Mouse (Mus musculus) embryonic fibroblast, embryonic 13.5 days (primary cell): Measurements from ENCODE around the gene Prss2. TPM values are rescaled to one million over a fixed set of nuclear protein-coding genes. Genes with fewer than 3 reads are reported as not detected.
"Not testable (repeated sequence)": the region's sequence is repeated elsewhere in the genome, so short reads cannot be mapped to it uniquely, and the experiment has no call there.

Experiments used
- H3K27ac ChIP-seq: 2 replicates; pipeline ENCODE4 v1.5.1; 2012; ENCODE audit warnings: low read length, control low read depth, inconsistent platforms; ENCODE audit not compliant: insufficient read depth
- H3K4me1 ChIP-seq: 2 replicates; pipeline ENCODE4 v1.6.1; 2011; ENCODE audit warnings: low read length; ENCODE audit not compliant: control insufficient read depth, insufficient read depth
- H3K4me3 ChIP-seq: 2 replicates; pipeline ENCODE4 v1.5.1; 2011; ENCODE audit warnings: mild to moderate bottlenecking, control low read depth, low read length; ENCODE audit not compliant: insufficient read depth
- CTCF ChIP-seq: IDR thresholded peaks from 2 replicates; pipeline ENCODE4 v1.5.1; 2011; ENCODE audit warnings: mild to moderate bottlenecking, control low read depth, low read length, moderate library complexity, borderline replicate concordance; ENCODE audit not compliant: insufficient read depth
- POLR2A ChIP-seq: IDR thresholded peaks from 2 replicates; pipeline ENCODE4 v1.6.1; 2011; ENCODE audit warnings: low read depth, mild to moderate bottlenecking, control low read depth, low read length, moderate library complexity
- polyA plus RNA-seq: library from polyadenylated mRNA; stranded (reverse); fragments of >200 nt; gene quantifications from 2 replicates; pipeline ENCODE4 v1.2.4, GENCODE M21; 2011; ENCODE audit warnings: low read depth; ENCODE audit not compliant: missing spikeins, insufficient read length

Gene Prss2
- polyA plus RNA-seq, 1 experiment = not detected

DNA sequence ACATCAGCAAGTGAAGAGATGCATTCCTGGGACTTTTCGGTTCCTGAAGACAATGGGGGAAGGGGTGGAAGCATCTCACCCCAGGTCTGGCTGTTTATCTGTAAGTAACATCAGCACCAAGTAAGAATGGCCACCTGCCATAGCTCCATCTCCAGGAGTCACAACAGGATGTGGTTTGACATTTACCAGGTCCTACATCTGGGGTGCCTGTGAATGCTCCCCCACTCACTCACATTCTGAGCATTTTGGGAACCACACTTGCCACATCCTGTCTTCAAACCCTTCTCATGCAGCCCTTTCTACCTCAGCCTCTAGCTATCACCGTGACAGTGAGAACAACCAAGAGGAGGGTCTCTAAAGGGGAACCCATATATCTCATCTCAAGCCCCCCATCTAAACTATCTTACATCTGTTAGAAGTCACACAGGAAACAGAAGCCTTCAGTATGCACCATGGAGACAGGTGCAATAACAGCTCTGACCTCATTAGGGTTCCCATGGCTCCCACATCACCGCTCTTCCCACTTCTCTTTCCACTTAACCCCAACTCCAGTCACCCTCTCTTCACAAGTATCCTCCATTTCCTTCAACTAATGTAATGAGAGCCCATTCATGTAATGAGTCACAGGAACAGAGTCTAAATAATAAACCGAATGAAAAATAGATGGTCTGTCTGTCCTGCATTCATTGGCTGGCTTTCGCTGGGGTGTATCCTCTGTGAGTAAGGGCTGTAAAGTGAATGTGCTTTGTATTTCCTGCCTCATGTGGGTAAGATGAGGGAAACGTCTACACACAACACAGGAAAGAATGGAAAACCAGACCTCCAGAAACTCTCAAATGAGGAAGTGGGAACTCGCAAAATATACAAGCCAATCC is 32.9 kb downstream of the Prss2 start:
- peaks cover 19% of the 10 kb centered on the region for H3K4me1 ChIP-seq
- TF ChIP-seq CTCF (no peak), POLR2A (no peak)
- no peak overlapping the region for H3K4me3 ChIP-seq

GRCm38 (mm10) chr6:41556389-41556788 is 34.8 kb downstream of the Prss2 start:
- TF ChIP-seq POLR2A (no peak), CTCF (no peak)
- Histone ChIP-seq H3K4me1 (peaks cover 19% of the 10 kb centered on the region), H3K4me3 (no peak overlapping the region), H3K27ac (no peak overlapping the region)

More for the DNA sequence above, 32.9 kb downstream of the Prss2 start:
- no peak overlapping the region; the same call in 1 of the 2 replicates for H3K27ac ChIP-seq

DNA sequence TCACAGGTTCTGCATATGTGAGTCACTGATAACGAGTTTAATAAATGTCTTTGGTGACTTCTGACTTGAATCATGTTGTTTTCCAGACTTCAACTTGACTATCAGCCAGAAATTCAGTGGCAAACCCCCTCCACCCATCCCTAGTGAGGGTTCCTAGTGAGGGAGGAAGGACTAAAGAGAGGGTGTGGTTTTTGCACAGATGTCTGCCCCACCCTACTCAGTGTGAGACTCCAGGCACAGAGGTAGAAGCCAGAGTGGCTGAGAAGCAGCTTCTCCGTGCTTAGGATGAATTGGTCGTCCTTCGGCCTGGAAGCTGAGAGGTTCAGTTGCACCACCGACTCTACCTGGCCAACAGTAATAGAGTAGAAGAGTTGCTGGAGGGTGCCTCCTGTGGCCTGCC is 35.9 kb downstream of the Prss2 start:
- H3K27ac ChIP-seq = no peak overlapping the region
- TF ChIP-seq POLR2A = no peak
- TF ChIP-seq CTCF = no peak
- H3K4me3 ChIP-seq = no peak overlapping the region
- H3K4me1 ChIP-seq = peaks cover 19% of the 10 kb centered on the region

- Histone ChIP-seq H3K4me1 (peaks cover 19% of the 10 kb centered on the region), H3K4me3 (no peak overlapping the region), H3K27ac (peak overlapping the region; percentile 58; the same call in 1 of the 2 replicates)
- TF ChIP-seq CTCF = no peak
- no peak for TF ChIP-seq POLR2A
These were observed 36.7 kb downstream of the Prss2 start for GRCm38 (mm10) chr6:41558271-41558670.

- Histone ChIP-seq H3K4me1 (peaks cover 19% of the 10 kb centered on the region), H3K4me3 (no peak overlapping the region), H3K27ac (no peak overlapping the region)
- TF ChIP-seq POLR2A = no peak
- TF ChIP-seq CTCF = no peak
These were observed 37.7 kb downstream of the Prss2 start for GRCm38 (mm10) chr6:41559331-41559730.

DNA sequence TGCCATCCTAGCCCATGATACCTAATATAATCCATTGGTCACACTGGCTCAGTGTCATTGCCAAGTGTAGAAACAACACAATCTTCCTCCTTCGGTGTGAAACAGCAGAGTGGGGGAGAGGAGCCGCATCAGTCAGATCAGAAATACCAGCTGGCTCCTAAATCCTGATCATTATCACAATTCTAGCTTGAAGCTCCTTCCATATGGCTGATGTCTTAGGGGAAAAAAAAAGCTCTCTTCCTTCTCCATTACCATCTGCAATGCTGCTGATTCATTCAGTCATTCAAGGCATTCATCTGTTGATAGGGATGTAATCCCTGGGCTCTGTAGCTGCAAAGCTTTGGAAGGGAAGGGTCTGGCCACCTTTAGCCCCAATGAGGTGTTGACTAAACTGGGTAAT is 38.7 kb downstream of the Prss2 start:
- no peak for TF ChIP-seq POLR2A
- no peak for TF ChIP-seq CTCF
- peaks cover 14% of the 10 kb centered on the region for H3K4me1 ChIP-seq

GRCm38 (mm10) chr6:41562598-41562997 is 41.0 kb downstream of the Prss2 start:
- peak overlapping the region; percentile 11; the same call in 1 of the 2 replicates for H3K4me3 ChIP-seq
- no peak overlapping the region for H3K27ac ChIP-seq
- no peak for TF ChIP-seq POLR2A
- TF ChIP-seq CTCF = no peak
- H3K4me1 ChIP-seq = peaks cover 12% of the 10 kb centered on the region

More for the DNA sequence above, 38.7 kb downstream of the Prss2 start:
- Histone ChIP-seq H3K27ac (no peak overlapping the region), H3K4me3 (no peak overlapping the region)

- not testable (repeated sequence) for H3K4me3 ChIP-seq, H3K27ac ChIP-seq
These were observed 41.7 kb downstream of the Prss2 start for GRCm38 (mm10) chr6:41563104-41563951.

GRCm38 (mm10) chr6:41565261-41565660 is 43.7 kb downstream of the Prss2 start:
- H3K4me3 ChIP-seq = no peak overlapping the region
- H3K27ac ChIP-seq = no peak overlapping the region
- 0 out of 2 replicates have a peak, but pooled peaks cover 4% of the 10 kb centered on the region for H3K4me1 ChIP-seq
- no peak for TF ChIP-seq POLR2A
- no peak for TF ChIP-seq CTCF

More at GRCm38 (mm10) chr6:41563104-41563951, 41.7 kb downstream of the Prss2 start:
- not testable (repeated sequence) for H3K4me1 ChIP-seq
